ENCODE assay signal across 8 mouse cellular contexts in genomic region chr5:57718876-57719593, GRCm38 (mm10). TPM values are rescaled to one million over a fixed set of nuclear protein-coding genes. Genes with fewer than 3 reads are reported as not detected.
DNase-seq lines count a peak whose midpoint lies in the region; ATAC-seq and TF ChIP-seq lines count a peak whose summit lies in the region.

No protein-coding gene starts in this region.

- peak overlapping the region; percentile 67 for H3K9ac ChIP-seq in hindbrain, postnatal 0 days (replicated peaks; ENCODE audit: low read length)
- peak overlapping the region; percentile 64 for H3K9ac ChIP-seq in limb, embryonic 11.5 days (ENCODE audit: low read length)
- H3K9ac ChIP-seq in midbrain, postnatal 0 days (replicated peaks; ENCODE audit: low read length, poor library complexity, severe bottlenecking), result peak overlapping the region; percentile 81

- no peak for TF ChIP-seq CTCF in hindbrain, postnatal 0 days (IDR thresholded peaks at IDR 0.05; ENCODE audit: low read depth)
- TF ChIP-seq CTCF in midbrain, postnatal 0 days (IDR thresholded peaks at IDR 0.05), result no peak

- 0 out of 2 replicates have a peak, but pooled peaks have one; percentile 5 for ATAC-seq in hindbrain, postnatal 0 days
- no peak for ATAC-seq in limb, embryonic 11.5 days (ENCODE audit: insufficient number of reproducible peaks, low FRiP score, low TSS enrichment, low read depth)
- no peak for ATAC-seq in midbrain, postnatal 0 days (ENCODE audit: low FRiP score)

- H3K4me3 ChIP-seq in hindbrain, postnatal 0 days (ENCODE audit: low read length), result peak overlapping the region; percentile 75
- H3K4me3 ChIP-seq in limb, embryonic 11.5 days (ENCODE audit: low read depth, low read length), result peak overlapping the region; percentile 60
- H3K4me3 ChIP-seq in midbrain, postnatal 0 days (ENCODE audit: low read depth, low read length), result peak overlapping the region; percentile 84

- WGBS in hindbrain, postnatal 0 days, result 2% methylated on average over 48 of the region's 54 CpGs
- WGBS in limb, embryonic 11.5 days, result 0% methylated on average over 50 of the region's 54 CpGs
- under 1% methylated on average over 50 of the region's 54 CpGs for WGBS in midbrain, postnatal 0 days

- DNase-seq in adrenal gland, adult (ENCODE audit: inconsistent age in 2 of 2, low spot score in 1 of 2), result peak; percentile 6 to 31
- no peak for DNase-seq in adrenal gland, adult 18-20 months (ENCODE audit: low spot score in 2 of 2)
- DNase-seq in cerebellum, postnatal 10 days, result peak; percentile 79 to 87
- peak; percentile 69 to 75 for DNase-seq in frontal cortex, postnatal 36 days (ENCODE audit: low spot score in 2 of 2)
- DNase-seq in hindbrain, postnatal 0 days (ENCODE audit: low spot score), result peak; percentile 72
- DNase-seq in limb, embryonic 11.5 days (ENCODE audit: low spot score), result peak; percentile 65
- peak; percentile 64 for DNase-seq in midbrain, postnatal 0 days (ENCODE audit: low spot score)
- DNase-seq in thymus, adult 18-20 months, result peak; percentile 5 to 7

- H3K27ac ChIP-seq in hindbrain, postnatal 0 days, result peak overlapping the region; percentile 92
- H3K27ac ChIP-seq in limb, embryonic 11.5 days (replicated peaks; ENCODE audit: low read depth, low read length), result no peak overlapping the region
- H3K27ac ChIP-seq in midbrain, postnatal 0 days (ENCODE audit: low read depth, low read length), result peak overlapping the region; percentile 86

- H3K4me2 ChIP-seq in hindbrain, postnatal 0 days (ENCODE audit: low read depth, low read length), result peak overlapping the region; percentile 78
- peak overlapping the region; percentile 80 for H3K4me2 ChIP-seq in limb, embryonic 11.5 days (ENCODE audit: low read depth, severe bottlenecking)
- peak overlapping the region; percentile 72 for H3K4me2 ChIP-seq in midbrain, postnatal 0 days (ENCODE audit: low read depth, low read length, poor library complexity, severe bottlenecking)

- no peaks in the 10 kb centered on the region for H3K27me3 ChIP-seq in hindbrain, postnatal 0 days (ENCODE audit: insufficient read depth, low read length)
- peaks cover 8% of the 10 kb centered on the region; the same call in 1 of the 2 replicates for H3K27me3 ChIP-seq in limb, embryonic 11.5 days (ENCODE audit: control insufficient read depth, insufficient read depth, low read length)
- H3K27me3 ChIP-seq in midbrain, postnatal 0 days (ENCODE audit: insufficient read depth, low read length), result no peaks in the 10 kb centered on the region

- no peaks in the 10 kb centered on the region for H3K4me1 ChIP-seq in hindbrain, postnatal 0 days (ENCODE audit: insufficient read depth, low read length)
- H3K4me1 ChIP-seq in limb, embryonic 11.5 days (ENCODE audit: control insufficient read depth, insufficient read depth, low read length), result peaks cover 4% of the 10 kb centered on the region; the same call in 1 of the 2 replicates
- no peaks in the 10 kb centered on the region for H3K4me1 ChIP-seq in midbrain, postnatal 0 days (ENCODE audit: insufficient read depth, low read length)

- no peaks in the 10 kb centered on the region for H3K9me3 ChIP-seq in hindbrain, postnatal 0 days (ENCODE audit: low read length)
- H3K9me3 ChIP-seq in limb, embryonic 11.5 days (ENCODE audit: control insufficient read depth, low read length), result no peaks in the 10 kb centered on the region
- no peaks in the 10 kb centered on the region for H3K9me3 ChIP-seq in midbrain, postnatal 0 days (ENCODE audit: low read length)

- no peaks in the 10 kb centered on the region for H3K36me3 ChIP-seq in hindbrain, postnatal 0 days (ENCODE audit: insufficient read depth, low read length)
- no peaks in the 10 kb centered on the region for H3K36me3 ChIP-seq in limb, embryonic 11.5 days (ENCODE audit: control insufficient read depth, insufficient read depth, low read length)
- no peaks in the 10 kb centered on the region for H3K36me3 ChIP-seq in midbrain, postnatal 0 days (ENCODE audit: insufficient read depth, low read length)

RNA-seq across cellular contexts. Expression of gene Pcdh7, which starts 1.3 kb away (rescaled TPM):
- 1 to 10 TPM in 1 of 2 experiments, under 1 TPM in 1; 0.96 to 2.5 TPM for total RNA-seq in adrenal gland, adult 18-20 months (2021)
- total RNA-seq in hindbrain, postnatal 0 days (2014; rRNA removed), result 152 and 157 TPM in 2 replicates
- 25.5 and 26.1 TPM in 2 replicates for polyA plus RNA-seq in hindbrain, postnatal 0 days (2015; fragmentation: Nextera tagmentation; extraction: Ambion mirVana)
- polyA plus RNA-seq in limb, embryonic 11.5 days (2014; fragmentation: Nextera tagmentation; extraction: Ambion mirVana), result 5.1 and 6.8 TPM in 2 replicates
- 157 and 178 TPM in 2 replicates for total RNA-seq in midbrain, postnatal 0 days (2014; rRNA removed)
- polyA plus RNA-seq in midbrain, postnatal 0 days (2015; fragmentation: Nextera tagmentation; extraction: Ambion mirVana), result 25.4 and 29.6 TPM in 2 replicates

Comparison
In these comparisons a context has a peak if more than half of its experiments do, and no peak if none do; other contexts are left out.
1. DNase-seq: peak in adrenal gland, adult (2 of 2), cerebellum, postnatal 10 days (2 of 2), frontal cortex, postnatal 36 days (2 of 2), hindbrain, postnatal 0 days (single experiment), limb, embryonic 11.5 days (single experiment), midbrain, postnatal 0 days (single experiment) and thymus, adult 18-20 months (2 of 2); none in adrenal gland, adult 18-20 months (0 of 2).
2. RNA of gene Pcdh7, which starts 1.3 kb away (total RNA-seq): 157 to 178 TPM in midbrain, postnatal 0 days and 152 to 157 TPM in hindbrain, postnatal 0 days; 0.96 to 2.5 TPM in adrenal gland, adult 18-20 months; every median in the first group is over 10 times any median in the second.
3. Peak in every context shown above with its lines, with median percentiles within 50 percentile points of each other: H3K4me2 ChIP-seq, H3K4me3 ChIP-seq and H3K9ac ChIP-seq.